Mouse (Mus musculus) spleen, postnatal 36 days (tissue): Measurements from ENCODE around the gene Sorcs2.

Source experiments
- DNase-seq, 2 experiments: peaks; one replicate each; pipeline ENCODE4 v3.0.0; 2022; ENCODE audit warnings: low spot score in 2 of 2, mixed read lengths in 1 of 2

Gene Sorcs2

DNA sequence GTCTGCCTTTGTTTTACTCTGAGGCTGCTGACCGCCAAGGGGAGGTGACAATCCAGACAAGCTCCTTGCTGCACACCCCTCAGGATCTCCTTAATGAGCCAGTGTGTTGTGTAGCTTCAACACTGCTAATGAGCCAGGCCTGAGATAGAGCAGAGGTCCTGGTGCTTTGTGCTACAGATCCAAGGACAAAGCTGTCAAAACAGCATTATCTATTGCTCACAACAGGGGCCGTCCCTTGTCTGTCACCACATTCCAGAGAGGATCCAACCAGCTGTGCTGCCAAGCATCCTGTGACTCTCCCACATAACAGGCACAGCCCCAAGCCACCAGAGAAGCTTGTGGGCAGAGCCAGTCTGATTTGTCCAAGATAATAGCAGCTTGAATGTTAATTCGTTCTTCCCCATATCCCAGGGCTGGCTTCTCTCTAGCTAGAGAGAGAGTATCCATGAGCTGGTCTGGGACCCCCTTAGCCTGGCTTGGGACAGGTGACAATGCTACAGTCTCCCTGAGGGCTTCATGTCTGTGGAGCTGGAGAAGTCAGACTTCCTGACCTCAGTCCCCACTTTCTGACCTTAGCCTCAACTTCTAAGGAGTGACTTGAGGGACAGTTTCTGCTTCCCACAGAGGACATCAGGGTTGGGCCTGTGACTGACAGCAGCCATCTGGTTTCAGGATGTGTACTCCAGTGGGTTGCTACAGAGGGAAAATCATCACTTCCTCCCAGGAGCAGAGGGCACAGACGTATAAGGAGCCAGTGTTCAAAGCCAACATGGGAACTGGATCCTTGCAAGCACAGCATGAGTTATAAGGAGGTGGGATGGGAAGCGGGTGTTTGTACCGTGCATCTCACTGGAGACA, 328.2 kb downstream of the Sorcs2 start:
- no peak for DNase-seq

DNA sequence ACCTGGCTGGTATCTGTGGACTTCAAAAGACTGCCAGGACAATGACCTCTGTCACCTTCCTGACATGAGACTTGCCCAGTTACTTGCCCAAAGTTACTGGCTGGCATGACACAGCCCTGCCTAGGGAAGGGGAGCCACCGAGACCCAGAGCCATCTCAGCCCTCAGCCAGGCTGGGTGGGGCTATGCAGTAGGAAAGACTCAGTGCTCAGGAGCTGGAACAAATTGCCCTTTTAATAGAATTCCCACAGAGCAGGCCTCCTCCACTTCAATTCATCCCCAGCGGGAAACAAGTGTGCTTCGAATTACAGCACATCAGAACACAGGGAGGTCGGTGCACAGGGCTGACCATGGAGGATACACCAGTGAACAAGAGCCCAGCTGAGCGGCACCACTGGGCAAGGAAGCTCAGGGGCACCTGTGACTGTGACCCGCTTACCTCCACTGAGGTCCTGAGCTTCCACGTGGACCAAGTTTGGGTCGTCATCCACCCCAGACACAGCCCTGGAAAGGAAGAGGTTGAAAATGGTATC, 330.2 kb downstream of the Sorcs2 start:
- no peak for DNase-seq

DNA sequence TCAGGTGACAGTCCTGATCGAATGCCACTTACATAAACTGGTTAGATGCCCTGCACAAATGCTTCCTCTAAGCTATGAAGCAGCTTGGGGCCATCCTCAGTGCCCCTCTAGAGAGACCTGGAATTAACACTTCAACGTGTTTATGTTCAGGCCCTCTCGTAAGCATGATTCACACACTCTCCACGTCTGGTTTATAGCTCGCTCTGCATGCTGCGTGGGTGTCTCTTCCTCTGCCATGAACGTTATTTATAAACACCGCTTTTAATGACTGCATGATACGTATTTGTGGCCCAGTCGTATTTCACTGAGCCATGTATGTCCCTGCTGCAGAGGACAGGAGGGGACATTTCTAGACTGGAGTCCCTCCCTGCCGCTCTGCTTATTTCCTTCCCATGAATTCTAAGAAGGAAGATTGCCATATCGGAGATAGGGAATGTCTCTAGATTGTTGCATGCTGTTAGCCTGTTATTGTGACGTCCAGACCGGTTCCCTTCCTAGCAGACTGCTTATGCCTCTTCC, 340.1 kb downstream of the Sorcs2 start:
- no peak for DNase-seq

DNA sequence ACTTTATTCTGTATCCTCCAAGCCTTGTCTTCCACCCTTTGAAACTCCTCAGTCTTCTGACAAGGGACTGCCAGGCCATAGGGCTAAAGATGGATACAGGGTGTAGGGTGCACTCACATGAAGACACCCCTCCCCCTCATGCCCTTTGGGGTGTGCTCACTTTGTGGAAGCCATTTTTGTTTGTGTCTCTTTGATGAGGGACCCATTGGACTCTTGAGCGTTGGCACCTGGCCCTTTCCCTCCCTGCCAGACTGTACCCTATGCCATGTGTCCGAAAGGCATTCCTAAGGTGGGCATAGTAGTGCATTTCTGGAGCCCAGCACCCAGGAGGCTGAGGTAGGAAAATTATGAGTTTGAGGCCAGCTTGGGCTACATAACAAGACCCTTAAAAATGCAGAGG, 341.0 kb downstream of the Sorcs2 start:
- no peak for DNase-seq

DNA sequence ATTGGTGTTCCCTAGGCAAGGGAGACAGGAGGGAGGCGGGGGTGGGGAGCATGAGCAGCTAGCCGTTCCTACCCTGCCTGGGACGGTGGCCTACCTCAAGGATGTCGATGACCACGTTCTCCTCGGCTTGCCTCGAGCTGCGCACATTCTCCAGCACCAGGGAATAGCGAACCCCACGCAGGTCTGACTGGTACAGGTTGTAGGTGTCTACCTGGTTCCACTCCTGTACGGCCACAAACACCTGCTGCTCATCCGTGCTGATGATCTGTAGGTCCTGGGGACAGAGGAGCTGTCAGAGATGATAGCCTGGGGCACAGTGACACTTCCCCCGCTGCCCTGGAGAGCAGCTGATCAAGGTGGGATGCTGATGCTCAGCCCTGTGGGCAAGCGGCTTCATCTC, 342.1 kb downstream of the Sorcs2 start:
- DNase-seq, result no peak

DNA sequence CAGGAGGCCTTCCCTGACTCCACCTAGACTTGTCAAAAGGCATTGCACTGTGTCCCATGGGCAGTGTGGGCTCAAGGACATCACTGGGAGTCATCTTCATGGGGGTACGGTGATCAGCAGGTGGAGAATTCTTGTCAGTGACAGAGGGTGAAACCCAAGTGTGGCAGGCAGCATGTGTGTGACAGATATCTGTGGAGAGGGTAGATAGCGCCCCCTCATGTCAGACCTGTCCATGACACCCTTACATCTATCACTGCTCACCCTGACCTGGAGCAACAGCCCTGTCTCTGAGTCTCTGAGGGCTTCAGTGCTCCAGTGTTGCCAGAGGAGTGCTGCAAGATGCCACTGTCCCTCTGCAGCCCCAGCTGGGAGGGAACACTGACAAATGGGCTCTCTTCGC, 343.4 kb downstream of the Sorcs2 start:
- no peak for DNase-seq

DNA sequence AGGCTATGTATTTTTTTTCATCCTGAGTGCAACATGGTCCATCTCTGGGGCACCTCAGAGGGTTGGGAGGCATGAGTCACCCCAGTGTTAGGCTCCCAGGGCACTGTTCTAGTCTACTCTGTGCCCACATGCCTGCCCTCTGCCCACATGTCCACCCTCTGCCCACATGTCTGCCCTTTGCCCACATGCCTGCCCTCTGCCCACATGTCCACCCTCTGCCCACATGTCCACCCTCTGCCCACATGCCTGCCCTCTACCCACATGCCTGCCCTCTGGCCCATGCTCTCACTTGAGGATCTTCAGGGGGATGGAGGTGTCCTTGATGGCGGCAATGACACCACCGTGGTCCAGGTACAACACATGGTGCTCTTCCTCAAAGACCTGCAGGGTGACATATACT, 354.8 kb downstream of the Sorcs2 start:
- no peak for DNase-seq

DNA sequence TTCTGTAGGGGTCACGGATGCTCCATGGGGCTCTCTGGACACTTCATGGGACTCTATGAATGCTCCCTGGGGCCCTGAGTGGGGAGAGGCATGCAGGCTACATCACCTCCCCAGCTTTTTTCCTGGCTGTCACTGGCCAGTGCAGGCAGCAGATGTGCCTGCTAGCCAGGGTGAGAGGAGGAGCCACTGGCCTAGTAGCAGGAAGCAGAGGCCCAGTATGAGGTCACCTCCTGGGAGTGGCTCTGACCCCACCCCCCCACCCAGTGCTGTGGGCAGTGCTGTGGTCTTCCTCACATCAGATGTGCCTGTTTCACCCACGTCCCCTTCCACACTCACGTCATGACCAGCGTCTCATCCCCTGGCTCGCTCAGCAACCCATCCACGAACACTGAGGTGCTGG, 356.2 kb downstream of the Sorcs2 start:
- DNase-seq, result no peak

DNA sequence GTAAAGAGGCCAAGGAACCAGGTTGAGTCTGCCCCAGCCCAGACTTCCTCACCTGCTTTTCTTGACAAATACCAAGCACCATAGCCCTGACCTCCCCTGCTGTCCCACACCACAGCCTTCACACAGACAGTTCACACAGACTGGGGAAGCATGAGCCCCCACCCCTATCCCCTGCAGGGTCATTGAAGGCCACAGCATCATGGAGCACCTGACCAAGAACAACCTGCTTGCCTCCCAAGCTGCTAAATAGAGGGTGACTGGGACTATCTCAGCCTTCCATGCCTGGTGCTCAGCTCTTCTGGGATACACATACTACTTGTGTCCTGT, 356.7 kb downstream of the Sorcs2 start:
- no peak for DNase-seq

DNA sequence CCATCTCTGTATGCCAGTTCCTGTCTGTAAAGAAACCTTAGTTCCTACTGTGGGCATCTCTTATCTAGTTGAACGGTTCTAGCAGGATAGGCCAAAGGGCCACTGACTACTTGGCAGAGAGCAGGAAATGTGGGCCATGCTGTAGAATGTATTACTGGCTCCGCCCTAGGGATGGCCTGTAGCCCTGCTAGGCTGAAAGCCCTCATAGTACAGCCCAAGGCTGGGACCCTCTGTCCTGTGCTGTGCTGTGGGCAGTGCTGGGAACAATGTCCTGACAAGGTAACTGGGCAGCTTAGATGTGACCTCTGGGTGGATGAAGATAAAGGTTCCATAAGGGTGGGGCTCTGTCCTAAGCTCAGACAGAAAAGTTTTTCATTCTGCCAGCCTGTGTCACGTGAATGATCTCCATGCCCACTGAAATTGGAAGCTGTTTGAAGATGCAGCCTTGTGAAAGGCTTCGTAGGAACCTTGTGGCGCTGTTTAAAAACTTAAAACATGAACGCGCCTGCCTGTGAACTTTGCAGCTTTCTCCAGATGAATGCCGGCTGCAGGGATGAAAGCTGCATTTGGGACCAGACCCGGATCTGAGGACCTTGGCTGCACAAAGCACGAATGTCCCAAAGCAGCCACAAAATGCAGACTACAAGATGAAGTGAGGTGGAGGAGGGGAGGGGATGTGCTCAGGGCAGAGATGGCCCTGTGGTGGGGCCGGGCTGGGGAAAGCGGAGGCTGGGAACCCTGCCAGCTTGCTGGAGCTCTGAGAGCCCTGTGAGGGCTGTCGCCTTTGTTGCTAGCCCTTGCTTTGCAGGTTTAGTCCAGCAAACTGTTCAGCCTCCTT, 357.3 kb downstream of the Sorcs2 start:
- no peak for DNase-seq

DNA sequence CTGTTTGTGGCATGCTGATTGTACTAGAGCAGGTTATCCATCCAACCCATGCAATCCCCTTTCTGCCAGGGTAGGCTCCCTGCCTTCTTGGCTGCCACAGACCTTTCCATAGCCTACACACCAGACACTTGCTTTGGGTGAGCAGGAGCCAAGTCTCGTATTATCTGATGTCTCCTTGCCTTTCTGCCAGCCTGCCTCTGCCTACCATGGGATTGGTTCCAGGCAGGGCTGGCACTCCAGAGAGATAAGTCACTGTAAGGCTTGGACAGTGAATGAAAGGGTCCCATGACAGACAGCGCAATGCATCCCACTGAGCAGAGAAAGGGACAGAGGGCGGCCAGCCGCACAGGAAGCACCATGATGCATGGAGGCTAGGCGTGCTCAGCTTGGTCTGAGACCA, 358.3 kb downstream of the Sorcs2 start:
- DNase-seq, result no peak

DNA sequence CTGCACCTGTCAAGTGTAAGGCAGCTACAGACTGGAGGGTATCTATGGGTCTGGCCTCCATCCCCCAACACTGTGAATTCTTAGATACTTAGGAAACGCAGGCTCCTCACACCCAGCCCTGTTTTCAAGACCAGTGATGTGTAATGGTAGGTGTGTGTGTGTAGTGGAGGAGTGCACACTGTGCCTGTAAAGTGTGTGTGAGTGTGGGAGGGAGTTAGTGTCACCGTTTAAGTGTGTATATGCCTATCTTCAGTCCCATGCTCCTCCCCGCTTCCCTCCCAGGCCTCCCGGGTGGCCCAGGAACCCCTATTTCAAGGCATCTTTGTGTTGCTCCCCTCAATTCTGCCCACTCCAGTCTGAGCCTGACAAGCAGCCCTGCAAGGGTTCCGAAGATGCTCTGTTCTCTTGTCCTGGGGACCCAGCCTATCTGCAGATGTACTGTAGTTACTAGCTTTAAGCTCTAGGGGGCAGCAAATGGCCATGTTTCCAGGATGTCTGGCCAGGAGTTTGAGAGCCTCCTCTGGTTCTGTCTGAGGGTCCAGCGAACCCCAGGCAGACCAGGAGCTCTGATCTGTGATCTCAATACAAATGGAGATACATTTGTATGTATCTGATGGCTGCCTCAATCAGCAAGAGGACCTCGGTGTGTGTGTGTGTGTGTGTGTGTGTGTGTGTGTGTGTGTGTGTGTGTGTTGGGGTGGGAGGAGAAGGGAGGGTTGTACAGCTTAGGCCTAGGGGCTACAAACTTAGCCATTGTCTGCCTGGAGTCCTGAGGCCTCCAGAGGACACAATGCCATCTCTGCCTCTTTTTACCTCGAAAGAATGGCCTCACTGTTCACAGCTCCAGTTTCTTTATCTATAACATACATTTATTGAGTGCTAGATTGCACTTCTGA, 364.2 kb downstream of the Sorcs2 start:
- peak; percentile 17 to 29 for DNase-seq

DNA sequence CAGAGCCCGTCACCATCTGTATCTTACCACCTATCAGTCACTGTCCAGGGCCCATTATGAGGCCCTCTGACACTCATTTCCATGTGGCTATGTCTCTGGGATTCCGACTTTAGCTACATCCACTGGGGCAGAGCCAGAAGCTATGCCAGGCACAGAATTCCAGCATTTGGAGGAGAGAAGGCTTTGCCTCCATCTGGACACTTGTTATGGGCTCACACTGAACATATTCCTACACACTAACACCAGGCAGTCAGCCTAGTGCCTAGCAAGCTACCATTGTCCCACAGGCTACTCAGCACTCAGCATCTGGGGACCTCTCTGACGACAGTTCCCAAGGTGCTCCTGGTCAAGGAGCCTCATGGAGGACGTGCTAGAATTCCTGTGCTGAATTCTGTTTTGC, 372.9 kb downstream of the Sorcs2 start:
- no peak for DNase-seq

DNA sequence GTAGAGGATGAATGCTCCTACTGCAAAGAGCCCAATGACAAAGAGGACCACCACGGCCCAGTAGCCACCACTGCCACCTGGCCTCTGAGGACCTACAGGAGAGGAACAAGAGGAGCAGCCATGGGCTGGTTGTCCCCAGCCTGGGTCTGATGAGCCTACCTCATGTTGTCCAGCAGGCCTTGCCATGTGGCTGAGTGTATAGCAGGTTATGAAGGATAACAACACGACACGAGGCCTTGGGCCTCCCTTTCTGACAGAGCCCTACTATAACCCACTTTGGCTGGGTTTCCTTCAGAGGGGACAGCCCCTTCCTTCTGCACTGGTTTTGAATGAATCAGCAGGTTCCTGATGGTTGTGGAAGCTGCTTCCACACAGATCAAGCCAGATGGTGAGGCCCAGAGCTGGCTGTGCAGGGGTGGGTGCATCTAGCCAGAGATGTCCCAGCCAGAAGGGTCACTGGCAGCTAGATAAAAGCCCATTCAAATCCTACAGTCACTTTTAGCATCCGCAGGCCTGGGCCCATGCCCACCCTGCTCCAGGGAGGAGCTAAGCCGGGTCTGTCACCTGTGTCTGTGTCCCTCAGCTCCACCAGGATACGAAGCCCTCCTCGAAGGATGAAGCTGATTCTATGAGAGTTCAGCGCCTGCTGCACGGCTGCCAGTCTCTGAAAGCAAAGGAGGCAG, 373.8 kb downstream of the Sorcs2 start:
- DNase-seq, result no peak

DNA sequence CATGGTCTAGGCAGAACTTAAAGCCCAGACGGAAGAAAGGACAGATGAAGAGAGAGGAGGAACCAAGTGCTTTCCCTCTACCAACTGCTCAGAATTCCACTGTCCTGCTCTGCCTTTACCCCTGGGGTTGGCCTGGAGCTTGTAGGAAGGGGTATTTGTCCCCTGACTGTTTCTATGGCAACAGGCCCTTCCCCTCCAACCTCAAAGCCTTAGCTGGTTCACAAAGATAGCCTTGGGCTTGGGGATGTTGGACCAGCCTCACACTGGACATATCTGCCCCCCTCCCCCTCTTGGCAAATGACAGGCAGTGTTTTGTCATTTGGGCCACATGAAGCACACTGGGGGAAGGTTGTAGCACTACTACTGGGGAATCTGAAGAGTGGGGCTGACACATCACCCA, 375.6 kb downstream of the Sorcs2 start:
- no peak for DNase-seq

DNA sequence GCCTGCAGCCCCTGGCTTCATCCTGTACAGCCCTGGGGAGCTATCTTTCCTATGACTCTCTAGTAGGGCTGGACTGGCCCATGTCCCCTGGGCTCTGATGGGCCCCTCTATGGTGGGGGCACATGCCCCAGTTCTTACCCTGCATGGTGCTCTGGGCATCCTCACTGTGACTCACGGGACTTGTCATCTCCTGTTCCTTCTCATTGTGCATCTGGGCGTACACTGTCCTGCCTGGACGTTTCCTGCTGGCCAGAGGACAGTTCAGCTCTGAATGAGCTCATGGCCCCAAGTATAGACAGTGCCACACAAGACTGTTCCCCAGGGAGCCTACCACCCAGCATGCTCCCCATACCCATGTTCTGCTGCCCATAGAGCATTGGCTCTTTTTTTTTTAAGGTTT, 376.8 kb downstream of the Sorcs2 start:
- no peak for DNase-seq

DNA sequence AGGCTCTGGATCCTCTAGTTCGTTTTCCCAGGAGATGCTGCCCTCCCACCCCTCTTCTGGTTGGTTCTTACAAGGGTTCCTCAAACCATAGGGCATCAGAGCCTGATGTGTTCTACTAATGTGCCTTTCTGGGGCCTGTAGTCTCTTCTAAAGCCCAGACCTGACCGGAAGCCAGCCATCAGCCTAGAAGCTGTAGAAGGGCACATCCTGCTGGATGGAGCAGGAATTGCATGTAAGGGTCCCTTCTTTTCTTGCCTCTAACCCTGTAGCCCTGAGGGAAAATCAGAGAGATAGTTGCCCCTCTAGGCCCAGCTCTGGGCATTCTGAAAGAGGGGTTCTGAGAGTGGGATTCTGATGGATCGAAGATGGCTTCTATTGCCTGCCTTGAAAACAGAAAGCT, 379.6 kb downstream of the Sorcs2 start:
- DNase-seq, result no peak

DNA sequence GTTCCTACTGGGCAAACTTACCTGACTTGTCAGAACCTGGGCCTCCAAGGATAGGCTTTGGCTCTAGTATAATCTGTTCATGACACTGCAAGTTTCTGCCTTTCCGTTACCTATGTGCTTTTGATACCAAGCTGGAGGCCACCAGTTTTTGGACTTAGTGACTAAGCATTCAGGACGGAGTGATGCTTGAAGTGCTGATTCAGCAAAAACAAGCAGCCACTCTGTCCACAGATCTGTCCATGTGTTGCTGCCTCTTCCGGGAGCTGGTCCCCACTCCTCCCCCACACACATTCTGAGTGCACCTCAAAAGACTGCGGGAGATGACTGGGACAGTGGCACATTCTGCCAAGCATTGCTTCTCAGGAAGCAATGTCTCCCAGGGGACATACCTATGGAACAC, 388.5 kb downstream of the Sorcs2 start:
- no peak for DNase-seq

DNA sequence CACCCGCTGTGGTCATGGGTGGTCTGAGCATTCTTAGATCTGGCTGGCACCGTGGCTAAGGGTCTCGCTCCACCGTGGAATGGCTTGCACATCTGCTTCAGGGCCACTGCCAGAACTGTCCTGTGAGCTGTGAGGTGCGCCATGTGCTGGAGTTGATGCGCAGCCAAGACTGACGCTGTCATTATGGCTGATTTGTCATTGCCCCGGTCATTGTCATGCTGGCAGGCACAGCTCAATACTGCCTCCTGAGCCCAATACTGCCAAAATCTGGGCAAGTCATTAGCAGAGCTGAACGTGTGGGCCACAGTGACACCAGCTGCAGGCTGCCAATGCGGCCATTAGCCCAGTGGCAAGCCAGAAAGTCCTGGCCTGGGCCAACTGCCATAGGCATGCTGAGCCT, 390.3 kb downstream of the Sorcs2 start:
- no peak for DNase-seq

DNA sequence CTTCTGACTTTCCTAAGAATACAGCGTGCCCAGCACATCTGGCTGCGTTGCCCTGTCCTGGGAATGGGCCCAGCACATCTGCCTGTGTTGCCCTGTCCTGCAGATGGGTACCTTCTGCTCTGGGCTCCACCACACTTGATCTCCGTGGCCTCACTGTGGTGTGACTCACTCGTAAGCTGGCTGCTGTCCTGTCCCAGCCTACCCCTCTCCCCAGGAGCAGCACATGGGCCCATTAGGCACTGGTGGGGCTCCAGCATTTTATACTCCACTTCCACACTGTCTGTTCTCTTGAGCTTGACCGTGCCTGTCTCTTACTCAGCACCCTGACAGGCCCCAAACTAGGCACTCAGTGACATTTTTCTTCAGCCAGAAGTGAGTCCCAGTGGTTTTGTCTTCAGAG, 391.4 kb downstream of the Sorcs2 start:
- DNase-seq, result no peak

DNA sequence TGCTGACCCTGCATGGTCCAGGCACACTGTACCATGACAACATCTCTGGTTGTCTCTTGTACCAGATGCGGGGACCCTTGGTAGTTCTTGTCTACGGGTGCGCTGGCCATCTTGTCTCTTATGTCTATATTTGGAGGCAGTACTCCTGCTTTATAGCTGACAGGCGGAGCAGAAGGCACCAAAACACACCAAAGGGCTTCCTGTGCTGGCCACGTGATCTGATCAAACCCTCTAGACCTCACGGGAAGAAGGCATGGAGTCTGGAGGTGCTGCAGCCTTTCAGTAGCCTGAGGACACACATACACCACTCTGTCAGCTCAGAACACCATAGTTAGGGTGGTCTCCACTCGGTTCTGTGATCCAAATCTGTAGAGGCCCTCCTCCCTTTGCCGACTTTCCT, 391.8 kb downstream of the Sorcs2 start:
- peak in 1 of 2 experiments; percentile 7 for DNase-seq
